Mouse (Mus musculus) hindbrain, embryonic 11.5 days (tissue): ENCODE data around the gene Dgki. TPM values are rescaled to one million over a fixed set of nuclear protein-coding genes. Genes with fewer than 3 reads are reported as not detected.

ENCODE experiments used
- ATAC-seq: fragments of 200-750 bp; cut with Nextera tagmentation; 2 replicates; pipeline ENCODE4 v1.8.0; 2017; ENCODE audit warnings: mild to moderate bottlenecking, moderate TSS enrichment, moderate library complexity; ENCODE audit not compliant: low FRiP score
- DNase-seq: peaks from one replicate; pipeline ENCODE4 v3.0.0-alpha.2; 2015; ENCODE audit warnings: low spot score
- H3K27ac ChIP-seq: fragments of 300-500 bp; sonication (generic); 2 replicates; pipeline ENCODE4 v1.5.1; 2014; ENCODE audit warnings: mild to moderate bottlenecking, low read depth, low read length
- H3K27me3 ChIP-seq: fragments of 300-500 bp; sonication (generic); 2 replicates; pipeline ENCODE4 v1.6.1; 2014; ENCODE audit warnings: mild to moderate bottlenecking, low read length, moderate library complexity, mixed read lengths; ENCODE audit not compliant: control insufficient read depth, insufficient read depth
- H3K36me3 ChIP-seq: fragments of 300-500 bp; sonication (generic); 2 replicates; pipeline ENCODE4 v1.6.1; 2014; ENCODE audit warnings: mild to moderate bottlenecking, low read length, moderate library complexity, mixed read lengths; ENCODE audit not compliant: control insufficient read depth, insufficient read depth
- H3K4me1 ChIP-seq: fragments of 300-500 bp; sonication (generic); replicated peaks from 2 replicates; pipeline ENCODE4 v1.6.1; 2014; ENCODE audit warnings: low read length, mixed read lengths; ENCODE audit not compliant: control insufficient read depth, insufficient read depth
- H3K4me2 ChIP-seq: fragments of 300-500 bp; sonication (generic); replicated peaks from 2 replicates; pipeline ENCODE4 v1.6.1; 2014; ENCODE audit warnings: mild to moderate bottlenecking, low read depth, low read length
- H3K4me3 ChIP-seq: fragments of 300-500 bp; sonication (generic); 2 replicates; pipeline ENCODE4 v1.5.1; 2014; ENCODE audit warnings: low read depth, low read length
- H3K9ac ChIP-seq: fragments of 300-500 bp; sonication (generic); 2 replicates; pipeline ENCODE4 v1.6.1; 2014; ENCODE audit warnings: low read depth, low read length
- H3K9me3 ChIP-seq: fragments of 300-500 bp; sonication (generic); 2 replicates; pipeline ENCODE4 v1.6.1; 2016; ENCODE audit warnings: low read length; ENCODE audit not compliant: control insufficient read depth
- WGBS: fragments of 180-500 bp; shearing (Covaris S2); extraction: QIAGEN DNeasy Blood & Tissue Kit; methylation state at CpG from one replicate; pipeline ENCODE4 v1.1.7; 2014; 5-methylcytosine and 5-hydroxymethylcytosine counted together
- polyA plus RNA-seq: library from polyadenylated mRNA; unstranded; fragments of >200 nt; fragmentation: Nextera tagmentation; extraction: Ambion mirVana; gene quantifications from 2 replicates; pipeline ENCODE4 v1.2.1, GENCODE M21; 2014

The Dgki gene
- polyA plus RNA-seq, 1 experiment from 2014 or later: 2.6 TPM

DNA sequence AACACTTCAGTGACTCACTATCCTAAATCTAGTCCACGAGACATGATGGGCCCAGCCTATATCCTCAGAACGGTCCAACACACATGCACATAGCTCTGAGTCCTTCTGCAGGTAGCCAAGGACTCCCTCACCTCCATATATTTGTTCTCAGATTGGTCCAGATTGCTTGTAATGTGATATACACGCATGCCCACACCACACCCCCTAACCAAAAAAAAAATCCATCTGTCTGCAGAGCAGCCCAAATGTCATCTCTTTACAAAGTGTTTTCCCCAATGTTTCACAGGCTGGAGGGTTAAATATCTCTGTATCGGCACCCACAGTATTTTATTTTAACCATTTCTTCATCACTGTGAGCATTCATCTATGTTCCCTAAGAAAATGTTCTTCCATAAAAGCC lies 58.5 kb downstream of the Dgki start:
- DNase-seq: no peak
- Histone ChIP-seq H3K9me3 (no peaks in the 10 kb centered on the region), H3K27me3 (no peaks in the 10 kb centered on the region), H3K36me3 (no peaks in the 10 kb centered on the region), H3K9ac (no peak overlapping the region), H3K4me1 (no peaks in the 10 kb centered on the region), H3K27ac (no peak overlapping the region), H3K4me2 (no peak overlapping the region), H3K4me3 (no peak overlapping the region)
- 87% methylated on average over 4 of the region's 4 CpGs for WGBS
- ATAC-seq: no peak

DNA sequence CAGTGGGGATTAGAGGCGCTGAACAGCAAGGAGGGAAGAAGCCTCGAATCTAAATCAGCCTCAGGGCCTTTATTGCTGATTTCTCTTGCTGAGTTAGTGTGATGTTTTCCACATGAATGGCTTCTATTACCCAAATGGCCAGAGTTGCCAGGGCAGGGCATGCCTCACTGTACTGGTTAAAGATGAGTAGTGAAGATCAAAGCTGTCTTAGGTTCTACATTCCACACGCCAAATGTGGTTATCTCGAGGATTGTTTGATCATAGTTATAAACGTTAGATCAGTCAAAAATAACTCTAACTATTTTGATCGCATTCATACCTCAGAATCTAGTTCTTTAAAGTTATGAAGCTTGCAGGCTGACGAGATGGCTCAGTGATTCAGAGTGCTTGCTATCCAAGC lies 59.8 kb downstream of the Dgki start:
- Histone ChIP-seq H3K27ac (no peak overlapping the region), H3K9me3 (no peaks in the 10 kb centered on the region), H3K27me3 (no peaks in the 10 kb centered on the region), H3K4me2 (no peak overlapping the region), H3K4me1 (no peaks in the 10 kb centered on the region), H3K9ac (no peak overlapping the region), H3K36me3 (no peaks in the 10 kb centered on the region), H3K4me3 (no peak overlapping the region)
- no peak for ATAC-seq
- no peak for DNase-seq
- WGBS: 87% methylated on average over 7 of the region's 7 CpGs

DNA sequence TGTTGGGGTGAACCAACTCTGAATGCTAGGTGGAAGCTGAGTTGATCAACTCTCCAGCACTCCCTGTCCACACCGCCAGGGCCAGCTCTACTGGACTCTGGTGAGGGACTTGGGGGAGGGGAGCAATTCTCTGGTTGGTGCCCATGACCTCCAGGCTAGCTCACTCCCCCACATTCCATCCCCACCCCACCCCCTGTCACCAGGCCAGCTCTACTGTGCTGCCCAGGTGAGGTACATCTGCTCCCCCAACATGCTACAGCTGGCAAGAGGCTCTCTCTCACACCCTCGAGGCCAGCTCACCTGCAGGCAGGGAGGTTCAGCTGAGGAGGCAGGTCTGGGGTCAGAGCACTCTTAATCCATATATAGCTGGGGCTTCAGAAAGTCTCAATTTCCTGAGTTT lies 63.1 kb downstream of the Dgki start:
- H3K27me3 ChIP-seq: no peaks in the 10 kb centered on the region
- WGBS: 69% methylated on average over 2 of the region's 2 CpGs

DNA sequence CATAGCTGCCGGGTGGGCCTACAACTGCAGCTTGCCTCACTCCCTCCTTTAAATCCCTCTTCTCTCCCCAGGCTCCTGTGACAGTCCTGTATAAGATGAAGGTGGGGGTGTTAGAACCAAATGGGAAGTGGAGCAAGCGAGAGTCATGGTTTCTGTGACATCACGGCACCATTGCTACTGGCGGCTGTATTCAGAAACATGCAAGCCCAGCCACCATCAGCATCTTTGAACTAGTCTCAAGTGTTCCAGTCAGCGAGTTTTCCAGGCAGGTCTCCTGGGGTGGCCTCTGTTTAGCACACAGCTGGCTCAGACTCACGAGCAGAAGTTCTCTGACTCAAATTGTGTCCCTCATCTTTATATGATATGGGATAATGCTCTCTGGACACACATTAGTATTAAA lies 68.8 kb downstream of the Dgki start:
- H3K27ac ChIP-seq: no peak overlapping the region
- ATAC-seq (no peak), DNase-seq (no peak)
- no peak overlapping the region for H3K4me2 ChIP-seq
- 70% methylated on average over 6 of the region's 6 CpGs for WGBS
- no peaks in the 10 kb centered on the region for H3K36me3 ChIP-seq
- no peaks in the 10 kb centered on the region for H3K9me3 ChIP-seq
- H3K4me3 ChIP-seq: no peak overlapping the region
- no peaks in the 10 kb centered on the region for H3K27me3 ChIP-seq
- no peaks in the 10 kb centered on the region for H3K4me1 ChIP-seq
- H3K9ac ChIP-seq: no peak overlapping the region

More for the DNA sequence above, 63.1 kb downstream of the Dgki start:
- no peak for DNase-seq
- no peak overlapping the region for H3K27ac ChIP-seq
- no peaks in the 10 kb centered on the region for H3K4me1 ChIP-seq
- H3K9ac ChIP-seq: no peak overlapping the region
- no peaks in the 10 kb centered on the region for H3K9me3 ChIP-seq
- no peak for ATAC-seq
- H3K36me3 ChIP-seq: no peaks in the 10 kb centered on the region
- no peak overlapping the region for H3K4me3 ChIP-seq
- H3K4me2 ChIP-seq: no peak overlapping the region

DNA sequence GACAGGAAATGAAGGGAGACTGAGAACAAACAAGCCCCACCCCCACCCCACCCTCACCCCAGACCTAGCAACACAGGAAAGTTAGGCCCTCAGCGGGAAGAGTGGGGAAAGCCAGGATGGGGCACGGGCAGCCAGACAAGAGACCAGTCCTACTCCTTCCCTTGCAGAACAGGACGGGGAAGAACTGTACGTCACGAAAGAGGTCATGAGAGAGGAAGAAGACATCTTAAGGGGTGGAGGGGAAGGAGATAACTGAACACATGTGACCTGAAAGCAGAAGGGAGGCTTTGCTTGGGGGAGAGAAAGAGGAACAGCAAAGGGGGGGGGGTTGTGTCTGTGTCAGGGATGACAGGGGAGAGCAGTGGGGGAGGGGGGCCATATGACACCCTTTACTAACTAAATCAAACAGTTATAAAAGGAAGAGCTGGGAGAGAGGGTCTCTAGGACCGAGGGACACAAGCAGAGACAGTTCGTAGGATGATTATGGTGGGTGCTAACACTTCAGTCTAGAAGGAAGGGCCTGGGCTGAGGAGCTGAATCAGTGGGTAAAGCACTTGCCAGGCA lies 77.0 kb downstream of the Dgki start:
- 59% methylated on average over 7 of the region's 7 CpGs for WGBS
- Histone ChIP-seq H3K36me3 (no peaks in the 10 kb centered on the region), H3K4me3 (no peak overlapping the region), H3K27me3 (no peaks in the 10 kb centered on the region), H3K9ac (no peak overlapping the region), H3K4me1 (no peaks in the 10 kb centered on the region), H3K4me2 (no peak overlapping the region), H3K9me3 (no peaks in the 10 kb centered on the region), H3K27ac (no peak overlapping the region)
- DNase-seq (no peak), ATAC-seq (no peak)

DNA sequence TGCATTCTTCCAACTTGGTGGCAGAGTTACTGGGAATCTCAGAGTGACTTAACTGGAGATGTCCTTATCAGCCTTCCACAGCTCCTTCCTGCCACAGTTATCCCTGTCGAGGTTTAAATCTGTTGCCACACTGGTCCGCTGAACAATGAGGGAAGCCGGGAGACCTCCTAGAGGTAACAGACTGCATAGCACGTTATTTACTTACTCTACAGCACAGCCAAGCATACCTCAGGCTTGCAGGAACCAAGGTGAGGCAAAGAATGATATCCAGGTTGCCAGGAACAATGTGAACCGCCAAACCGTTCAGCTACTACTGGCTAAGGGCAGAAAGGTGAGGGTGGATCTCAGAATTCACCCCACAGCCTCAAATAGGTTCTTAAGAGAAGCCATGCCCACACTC lies 78.0 kb downstream of the Dgki start:
- Histone ChIP-seq H3K4me2 (no peak overlapping the region), H3K27me3 (no peaks in the 10 kb centered on the region), H3K9me3 (no peaks in the 10 kb centered on the region), H3K4me1 (no peaks in the 10 kb centered on the region), H3K4me3 (no peak overlapping the region), H3K27ac (no peak overlapping the region), H3K36me3 (no peaks in the 10 kb centered on the region), H3K9ac (no peak overlapping the region)
- DNase-seq (no peak), ATAC-seq (no peak)
- WGBS: 56% methylated on average over 6 of the region's 6 CpGs

DNA sequence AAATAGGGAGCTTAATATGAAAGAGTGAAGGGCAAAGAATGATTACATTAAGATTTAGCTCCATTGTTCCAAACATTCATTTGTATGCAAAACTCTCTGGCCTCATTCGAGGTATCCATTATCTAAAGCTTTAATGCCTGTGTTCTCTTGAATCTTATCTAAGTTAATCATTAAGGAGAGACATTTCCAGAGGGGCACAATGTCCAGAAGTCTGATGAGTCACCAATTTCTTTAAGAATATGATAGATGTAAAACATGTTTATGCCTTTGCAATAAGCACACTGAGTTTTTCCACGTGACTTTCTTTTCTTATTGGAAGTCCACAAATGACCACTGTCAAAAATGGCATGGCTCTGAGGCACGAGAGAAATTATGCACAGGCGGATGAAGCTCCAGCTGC lies 80.9 kb downstream of the Dgki start:
- Histone ChIP-seq H3K4me1 (no peaks in the 10 kb centered on the region), H3K36me3 (no peaks in the 10 kb centered on the region), H3K4me3 (no peak overlapping the region), H3K9ac (no peak overlapping the region), H3K9me3 (no peaks in the 10 kb centered on the region), H3K27ac (no peak overlapping the region), H3K4me2 (no peak overlapping the region), H3K27me3 (no peaks in the 10 kb centered on the region)
- DNase-seq (no peak), ATAC-seq (no peak)
- WGBS: 70% methylated on average over 4 of the region's 4 CpGs

DNA sequence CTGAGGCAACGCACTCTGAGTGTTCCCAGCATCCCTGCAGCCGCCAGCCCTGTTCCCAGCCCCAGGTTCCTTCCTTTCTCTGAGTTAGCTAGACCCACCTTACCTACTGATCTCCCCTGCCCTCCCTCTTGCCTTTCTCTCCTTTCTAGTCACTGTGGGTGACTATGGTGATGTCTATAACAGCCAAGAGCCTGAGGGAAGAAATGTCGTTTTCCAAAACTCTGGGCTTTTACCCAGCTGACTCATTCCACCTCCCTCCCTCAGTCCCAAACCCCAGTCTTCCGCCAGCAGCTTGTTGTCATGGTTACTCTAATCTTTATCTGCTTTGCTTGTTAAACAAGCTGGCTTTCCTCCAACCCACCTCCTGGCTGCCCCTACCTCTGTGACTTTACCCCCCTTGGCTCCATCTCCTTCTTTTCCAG lies 83.6 kb downstream of the Dgki start:
- no peak overlapping the region for H3K4me3 ChIP-seq
- ATAC-seq (no peak), DNase-seq (no peak)
- no peak overlapping the region for H3K9ac ChIP-seq
- no peak overlapping the region for H3K4me2 ChIP-seq
- no peaks in the 10 kb centered on the region for H3K27me3 ChIP-seq
- H3K36me3 ChIP-seq: no peaks in the 10 kb centered on the region
- 55% methylated on average over 4 of the region's 4 CpGs for WGBS
- no peak overlapping the region for H3K27ac ChIP-seq
- no peaks in the 10 kb centered on the region for H3K9me3 ChIP-seq
- H3K4me1 ChIP-seq: no peaks in the 10 kb centered on the region

DNA sequence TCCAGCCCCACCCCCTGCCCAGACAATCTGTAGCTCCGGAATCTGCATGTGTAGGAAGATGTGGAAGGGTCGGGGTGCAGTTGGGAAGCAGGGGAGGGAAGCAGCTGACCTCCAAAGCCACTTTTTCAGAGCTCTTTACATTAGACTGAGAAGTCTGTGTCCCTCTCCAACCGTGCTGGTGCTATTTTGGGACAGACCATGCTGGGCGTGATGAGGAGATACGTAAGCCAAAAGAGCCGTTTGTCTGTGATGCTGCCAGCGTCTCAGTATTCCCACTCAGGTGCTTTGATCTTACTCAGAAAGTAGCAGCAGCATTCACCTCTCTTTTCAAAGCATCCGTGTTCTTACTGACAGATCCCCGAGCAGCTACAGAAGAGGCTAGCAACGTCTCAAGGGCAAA lies 84.3 kb downstream of the Dgki start:
- no peak overlapping the region for H3K4me3 ChIP-seq
- DNase-seq (no peak), ATAC-seq (no peak)
- no peaks in the 10 kb centered on the region for H3K36me3 ChIP-seq
- no peak overlapping the region for H3K9ac ChIP-seq
- H3K4me1 ChIP-seq: no peaks in the 10 kb centered on the region
- H3K27me3 ChIP-seq: no peaks in the 10 kb centered on the region
- H3K27ac ChIP-seq: no peak overlapping the region
- no peak overlapping the region for H3K4me2 ChIP-seq
- WGBS: 42% methylated on average over 10 of the region's 10 CpGs
- H3K9me3 ChIP-seq: no peaks in the 10 kb centered on the region
